Mouse (Mus musculus): ENCODE results near the gene Ctdspl. TPM values are rescaled to one million over a fixed set of nuclear protein-coding genes. Genes with fewer than 3 reads are reported as not detected.

Ctdspl gene
- total and polyA plus RNA-seq, 2 experiments from 2014 or later = 4.6 to 7.8 TPM

- ATAC-seq = no peak
- TF ChIP-seq CTCF (IDR thresholded peaks at IDR 0.05; ENCODE audit: low read depth) = no peak
- no peaks in the 10 kb centered on the region for H3K27me3 ChIP-seq (ENCODE audit: insufficient read depth, low read length)
- no peak for DNase-seq
- no peaks in the 10 kb centered on the region for H3K36me3 ChIP-seq (ENCODE audit: insufficient read depth)
- no peak overlapping the region for H3K4me2 ChIP-seq (ENCODE audit: low read depth)
- H3K9ac ChIP-seq = no peak overlapping the region
- H3K4me1 ChIP-seq (ENCODE audit: insufficient read depth) = no peaks in the 10 kb centered on the region
- whole genome bisulfite sequencing = 80% methylated on average over 12 of the region's 12 CpGs
- H3K4me3 ChIP-seq (ENCODE audit: low read depth, low read length) = no peak overlapping the region
- no peak overlapping the region for H3K27ac ChIP-seq (ENCODE audit: low read depth, low read length)
- H3K9me3 ChIP-seq (ENCODE audit: low read length) = no peaks in the 10 kb centered on the region
Observed at GRCm38 (mm10) chr9:118944388-118944787, 18.1 kb downstream of the Ctdspl start.

- no peak overlapping the region for H3K27ac ChIP-seq (ENCODE audit: low read depth, low read length)
- no peaks in the 10 kb centered on the region for H3K9me3 ChIP-seq (ENCODE audit: low read length)
- no peaks in the 10 kb centered on the region for H3K36me3 ChIP-seq (ENCODE audit: insufficient read depth)
- no peak overlapping the region for H3K4me3 ChIP-seq (ENCODE audit: low read depth, low read length)
- no peaks in the 10 kb centered on the region for H3K4me1 ChIP-seq (ENCODE audit: insufficient read depth)
- ATAC-seq (no peak), DNase-seq (no peak)
- H3K9ac ChIP-seq = no peak overlapping the region
- 87% methylated on average over 5 of the region's 5 CpGs for WGBS
- TF ChIP-seq CTCF (IDR thresholded peaks at IDR 0.05; ENCODE audit: low read depth) = no peak
- H3K4me2 ChIP-seq (ENCODE audit: low read depth) = no peak overlapping the region
- no peaks in the 10 kb centered on the region for H3K27me3 ChIP-seq (ENCODE audit: insufficient read depth, low read length)
Observed at GRCm38 (mm10) chr9:118948486-118948885, 22.2 kb downstream of the Ctdspl start.

GRCm38 (mm10) chr9:118949124-118949523, 22.9 kb downstream of the Ctdspl start:
- Histone ChIP-seq H3K4me3 (ENCODE audit: low read depth, low read length) (no peak overlapping the region), H3K4me1 (ENCODE audit: insufficient read depth) (no peaks in the 10 kb centered on the region), H3K9me3 (ENCODE audit: low read length) (no peaks in the 10 kb centered on the region), H3K27ac (ENCODE audit: low read depth, low read length) (no peak overlapping the region), H3K4me2 (ENCODE audit: low read depth) (no peak overlapping the region), H3K9ac (no peak overlapping the region), H3K27me3 (ENCODE audit: insufficient read depth, low read length) (no peaks in the 10 kb centered on the region), H3K36me3 (ENCODE audit: insufficient read depth) (no peaks in the 10 kb centered on the region)
- ATAC-seq (no peak), DNase-seq (no peak)
- TF ChIP-seq CTCF (IDR thresholded peaks at IDR 0.05; ENCODE audit: low read depth) = no peak
- 92% methylated on average over 8 of the region's 8 CpGs for WGBS

GRCm38 (mm10) chr9:118949654-118950053, 23.4 kb downstream of the Ctdspl start:
- H3K9ac ChIP-seq = no peak overlapping the region
- ATAC-seq = no peak
- no peak overlapping the region for H3K4me2 ChIP-seq (ENCODE audit: low read depth)
- no peak for DNase-seq
- H3K36me3 ChIP-seq (ENCODE audit: insufficient read depth) = no peaks in the 10 kb centered on the region
- H3K4me1 ChIP-seq (ENCODE audit: insufficient read depth) = no peaks in the 10 kb centered on the region
- H3K4me3 ChIP-seq (ENCODE audit: low read depth, low read length) = no peak overlapping the region
- H3K9me3 ChIP-seq (ENCODE audit: low read length) = no peaks in the 10 kb centered on the region
- WGBS = 79% methylated on average over 4 of the region's 4 CpGs
- TF ChIP-seq CTCF (IDR thresholded peaks at IDR 0.05; ENCODE audit: low read depth) = no peak
- no peaks in the 10 kb centered on the region for H3K27me3 ChIP-seq (ENCODE audit: insufficient read depth, low read length)
- no peak overlapping the region for H3K27ac ChIP-seq (ENCODE audit: low read depth, low read length)

GRCm38 (mm10) chr9:118950061-118950460, 23.8 kb downstream of the Ctdspl start:
- Histone ChIP-seq H3K9me3 (ENCODE audit: low read length) (no peaks in the 10 kb centered on the region), H3K4me1 (ENCODE audit: insufficient read depth) (no peaks in the 10 kb centered on the region), H3K27me3 (ENCODE audit: insufficient read depth, low read length) (no peaks in the 10 kb centered on the region), H3K4me3 (ENCODE audit: low read depth, low read length) (no peak overlapping the region), H3K36me3 (ENCODE audit: insufficient read depth) (no peaks in the 10 kb centered on the region), H3K27ac (ENCODE audit: low read depth, low read length) (no peak overlapping the region), H3K4me2 (ENCODE audit: low read depth) (no peak overlapping the region), H3K9ac (no peak overlapping the region)
- ATAC-seq (no peak), DNase-seq (no peak)
- TF ChIP-seq CTCF (IDR thresholded peaks at IDR 0.05; ENCODE audit: low read depth) = no peak
- 74% methylated on average over 10 of the region's 10 CpGs for WGBS

- no peaks in the 10 kb centered on the region for H3K27me3 ChIP-seq (ENCODE audit: insufficient read depth, low read length)
- H3K9me3 ChIP-seq (ENCODE audit: low read length) = no peaks in the 10 kb centered on the region
- H3K9ac ChIP-seq = no peak overlapping the region
- WGBS = 65% methylated on average over 2 of the region's 2 CpGs
- DNase-seq = no peak
- no peaks in the 10 kb centered on the region for H3K36me3 ChIP-seq (ENCODE audit: insufficient read depth)
- no peak overlapping the region for H3K27ac ChIP-seq (ENCODE audit: low read depth, low read length)
- no peak overlapping the region for H3K4me3 ChIP-seq (ENCODE audit: low read depth, low read length)
- ATAC-seq = no peak
- H3K4me1 ChIP-seq (ENCODE audit: insufficient read depth) = no peaks in the 10 kb centered on the region
- no peak overlapping the region for H3K4me2 ChIP-seq (ENCODE audit: low read depth)
- no peak for TF ChIP-seq CTCF (IDR thresholded peaks at IDR 0.05; ENCODE audit: low read depth)
Observed at GRCm38 (mm10) chr9:118950751-118951150, 24.5 kb downstream of the Ctdspl start.

- WGBS = 92% methylated on average over 7 of the region's 7 CpGs
- no peaks in the 10 kb centered on the region for H3K27me3 ChIP-seq (ENCODE audit: insufficient read depth, low read length)
- DNase-seq = no peak
- no peak overlapping the region for H3K4me2 ChIP-seq (ENCODE audit: low read depth)
- no peak overlapping the region for H3K4me3 ChIP-seq (ENCODE audit: low read depth, low read length)
- no peak for TF ChIP-seq CTCF (IDR thresholded peaks at IDR 0.05; ENCODE audit: low read depth)
- no peaks in the 10 kb centered on the region for H3K4me1 ChIP-seq (ENCODE audit: insufficient read depth)
- no peak for ATAC-seq
- no peaks in the 10 kb centered on the region for H3K36me3 ChIP-seq (ENCODE audit: insufficient read depth)
- no peak overlapping the region for H3K27ac ChIP-seq (ENCODE audit: low read depth, low read length)
- H3K9ac ChIP-seq = no peak overlapping the region
- no peaks in the 10 kb centered on the region for H3K9me3 ChIP-seq (ENCODE audit: low read length)
Observed at GRCm38 (mm10) chr9:118951381-118951780, 25.1 kb downstream of the Ctdspl start.

- no peak for DNase-seq
- TF ChIP-seq CTCF (IDR thresholded peaks at IDR 0.05; ENCODE audit: low read depth) = no peak
- H3K27ac ChIP-seq (ENCODE audit: low read depth, low read length) = no peak overlapping the region
- H3K27me3 ChIP-seq (ENCODE audit: insufficient read depth, low read length) = no peaks in the 10 kb centered on the region
- WGBS = 83% methylated on average over 16 of the region's 16 CpGs
- no peak overlapping the region for H3K4me3 ChIP-seq (ENCODE audit: low read depth, low read length)
- H3K9me3 ChIP-seq (ENCODE audit: low read length) = no peaks in the 10 kb centered on the region
- no peak for ATAC-seq
- no peaks in the 10 kb centered on the region for H3K4me1 ChIP-seq (ENCODE audit: insufficient read depth)
- H3K36me3 ChIP-seq (ENCODE audit: insufficient read depth) = no peaks in the 10 kb centered on the region
- H3K9ac ChIP-seq = no peak overlapping the region
- H3K4me2 ChIP-seq (ENCODE audit: low read depth) = no peak overlapping the region
Observed at GRCm38 (mm10) chr9:118952180-118952579, 25.9 kb downstream of the Ctdspl start.

All from forebrain, postnatal 0 days (tissue).